Mouse (Mus musculus) lung, adult 2 months (tissue): ENCODE measurements around the gene Jazf1.

Source experiments
- CTCF ChIP-seq: fragments of 200-500 bp; IDR thresholded peaks from 2 replicates; pipeline ENCODE4 v1.5.1; 2011; ENCODE audit warnings: mild to moderate bottlenecking, low read length, control low read depth; ENCODE audit not compliant: insufficient read depth
- POLR2A ChIP-seq: fragments of 200-500 bp; IDR thresholded peaks from 2 replicates; pipeline ENCODE4 v1.6.1; 2011; ENCODE audit warnings: low read depth, mild to moderate bottlenecking, control low read depth, low read length, borderline replicate concordance; ENCODE audit errors: extremely low read depth

- no peak for TF ChIP-seq CTCF
- TF ChIP-seq POLR2A, result no peak
Observed at GRCm38 (mm10) chr6:53022069-53022468, 46.4 kb downstream of the Jazf1 start.
